Mouse (Mus musculus) monocyte, adult 59 days (primary cell): ENCODE results near the gene Ndufb6. TPM values are rescaled to one million over a fixed set of nuclear protein-coding genes. Genes with fewer than 3 reads are reported as not detected.

Experiments
- total RNA-seq, 2 experiments: library from RNA; stranded (reverse); gene quantifications; one replicate each; pipeline ENCODE4 v1.2.4; 2023

Ndufb6 gene
- 10 to 100 TPM; 31.0 to 41.1 TPM for total RNA-seq

DNA sequence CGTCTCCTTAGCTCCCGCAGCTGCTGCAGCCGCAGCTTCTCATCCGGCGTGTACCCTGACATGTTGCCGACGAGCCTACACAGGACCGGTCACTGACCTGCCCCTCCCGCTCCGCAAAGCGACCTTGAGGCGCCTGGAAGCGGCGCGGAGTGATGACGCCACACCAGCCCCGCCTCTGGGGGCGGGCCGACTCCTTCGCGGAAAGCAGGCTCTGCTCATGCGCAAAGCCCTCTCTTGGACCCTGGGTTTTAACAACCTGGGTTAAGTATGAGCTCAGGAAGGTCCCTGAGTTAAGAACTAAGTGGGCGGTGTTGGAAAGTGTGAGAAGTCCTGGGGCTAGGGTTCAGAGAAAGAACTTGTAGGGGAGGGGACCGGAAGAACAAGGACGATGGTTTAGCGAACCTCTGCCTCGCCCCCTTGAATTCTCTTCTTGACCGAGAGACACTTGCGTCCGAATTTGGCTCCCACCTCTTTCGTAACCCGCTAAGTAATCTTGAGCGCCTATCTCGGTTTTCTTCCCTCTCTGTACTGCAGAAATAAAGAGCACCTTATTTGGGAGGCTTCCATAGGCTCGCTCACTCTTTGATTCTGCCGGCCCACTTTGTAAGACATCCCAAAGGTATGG lies at the start of gene Ndufb6:
TSS of gene Ndufb6 (minus strand) at position 146 of the 625 bp plus-strand sequence.

GRCm38 (mm10) chr4:40269430-40270032 lies 9.7 kb downstream of the Ndufb6 start, which contains the start of the genes Smim27 and Topors:
TSS of gene Smim27 (plus strand) at chr4:40269579.
TSS of gene Topors (minus strand) at chr4:40269850.

DNA sequence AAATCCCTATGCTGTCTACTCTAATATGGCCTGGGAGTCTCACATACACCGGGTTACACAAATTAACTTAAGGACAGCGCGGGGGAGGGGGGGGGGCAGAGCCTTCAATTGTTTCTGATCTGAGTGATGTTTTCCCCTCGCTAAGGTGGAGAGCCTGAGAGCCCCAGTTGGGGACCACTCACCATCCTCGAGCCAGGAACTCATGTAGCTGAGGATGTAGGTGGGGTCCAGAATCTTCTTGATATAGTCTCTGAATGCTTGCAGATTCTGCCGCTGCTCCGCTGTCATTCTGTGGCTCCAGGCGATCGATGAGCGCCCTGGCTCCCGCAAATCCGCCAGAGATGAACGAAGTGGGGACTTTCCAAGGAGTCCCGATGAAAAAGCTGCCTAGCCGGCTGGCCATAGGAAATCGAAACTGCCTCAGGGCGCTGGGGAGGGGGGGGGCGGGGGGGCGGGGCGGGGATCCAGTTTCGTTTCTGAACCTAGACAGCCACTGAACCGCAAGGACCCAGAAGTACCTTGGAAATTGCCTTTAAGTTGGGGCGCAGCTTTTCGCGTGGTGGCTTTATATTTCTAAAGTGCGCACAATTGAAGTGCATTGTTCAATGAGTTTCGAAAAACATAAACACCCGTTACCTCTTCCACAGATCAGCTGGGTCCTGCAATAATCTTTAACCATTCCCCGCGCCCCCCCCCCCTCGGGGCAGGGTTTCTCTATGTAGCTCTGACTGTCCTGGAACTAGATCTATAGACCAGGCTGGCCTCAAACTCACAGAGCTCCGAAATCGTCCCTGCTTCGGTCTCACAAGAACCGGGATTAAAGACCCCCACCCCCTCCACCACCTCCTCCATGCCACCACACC lies 39.6 kb downstream of the Ndufb6 start, which contains the start of gene Ddx58:
TSS of gene Ddx58 (minus strand) at position 420 of the 863 bp plus-strand sequence.

Other genes starting within 250 kb of the Ndufb6 start
- 10 to 100 TPM; 41.7 to 46.3 TPM for gene Aco1, start 136.3 kb downstream of the Ndufb6 start, total RNA-seq
- 10 to 100 TPM; 34.4 to 42.5 TPM for gene Ddx58, start 39.6 kb downstream of the Ndufb6 start, total RNA-seq
- 10 to 100 TPM; 24.1 to 31.8 TPM for gene Smim27, start 9.8 kb downstream of the Ndufb6 start, total RNA-seq
- 10 to 100 TPM; 22.3 to 23.2 TPM for gene Topors, start 9.6 kb downstream of the Ndufb6 start, total RNA-seq
- gene Tmem215, start 192.8 kb upstream of the Ndufb6 start, total RNA-seq, result not detected